Mouse (Mus musculus) heart, adult 2 months (tissue): ENCODE measurements at regions not wholly inside any gene's neighbourhood (a gene's known extent, or its start where the extent isn't known, plus 50 kb on each side); places are given as distances from the start of the nearest gene placed in this dataset.

Experiments
- DNase-seq, 2 experiments: peaks; one replicate each; pipeline ENCODE4 v3.0.0; 2021
- H3K27ac ChIP-seq: fragments of 200-600 bp; 2 replicates; pipeline ENCODE4 v1.8.1; 2022
- H3K27me3 ChIP-seq: fragments of 200-500 bp; 2 replicates; pipeline ENCODE4 v1.6.1; 2012; ENCODE audit warnings: mild to moderate bottlenecking, low read length, inconsistent platforms, mixed read lengths; ENCODE audit not compliant: control insufficient read depth, insufficient read depth
- H3K36me3 ChIP-seq: fragments of 200-500 bp; 2 replicates; pipeline ENCODE4 v1.6.1; 2012; ENCODE audit warnings: low read length, inconsistent platforms; ENCODE audit not compliant: control insufficient read depth, insufficient read depth
- H3K4me1 ChIP-seq: fragments of 200-500 bp; 2 replicates; pipeline ENCODE4 v1.6.1; 2011; ENCODE audit warnings: low read length; ENCODE audit not compliant: control insufficient read depth, insufficient read depth
- H3K4me3 ChIP-seq: fragments of 200-600 bp; 2 replicates; pipeline ENCODE4 v1.8.1; 2022
- H3K79me2 ChIP-seq: fragments of 200-500 bp; replicated peaks from 2 replicates; pipeline ENCODE4 v1.6.1; 2012; ENCODE audit warnings: mild to moderate bottlenecking, inconsistent platforms, low read length, moderate library complexity, mixed read lengths; ENCODE audit not compliant: control insufficient read depth, insufficient read depth
- H3K9ac ChIP-seq: fragments of 200-500 bp; 2 replicates; pipeline ENCODE4 v1.6.1; 2012; ENCODE audit warnings: low read depth, mild to moderate bottlenecking, control low read depth, inconsistent platforms, low read length, mixed read lengths
- CTCF ChIP-seq: fragments of 200-600 bp; IDR thresholded peaks from 2 replicates; pipeline ENCODE4 v1.8.1; 2022; ENCODE audit warnings: antibody characterized with exemption, mild to moderate bottlenecking, moderate library complexity
- EP300 ChIP-seq: fragments of 200-500 bp; IDR thresholded peaks from 2 replicates; pipeline ENCODE4 v1.6.1; 2011; ENCODE audit warnings: low read depth, low read length, control low read depth; ENCODE audit not compliant: insufficient read depth
- POLR2A ChIP-seq: fragments of 200-500 bp; IDR thresholded peaks from 2 replicates; pipeline ENCODE4 v1.6.1; 2011; ENCODE audit warnings: mild to moderate bottlenecking, low read depth, low read length, control low read depth; ENCODE audit not compliant: insufficient read depth
- WGBS: fragments of 180-500 bp; shearing (Covaris S2); methylation state at CpG from one replicate; pipeline ENCODE4 v1.1.7; 2018; 5-methylcytosine and 5-hydroxymethylcytosine counted together
- intact Hi-C: fragments of 180-260 bp; cut with DNase I; formaldehyde crosslinking; loops from one replicate; pipeline ENCODE4 v1.15.1; 2025

DNA sequence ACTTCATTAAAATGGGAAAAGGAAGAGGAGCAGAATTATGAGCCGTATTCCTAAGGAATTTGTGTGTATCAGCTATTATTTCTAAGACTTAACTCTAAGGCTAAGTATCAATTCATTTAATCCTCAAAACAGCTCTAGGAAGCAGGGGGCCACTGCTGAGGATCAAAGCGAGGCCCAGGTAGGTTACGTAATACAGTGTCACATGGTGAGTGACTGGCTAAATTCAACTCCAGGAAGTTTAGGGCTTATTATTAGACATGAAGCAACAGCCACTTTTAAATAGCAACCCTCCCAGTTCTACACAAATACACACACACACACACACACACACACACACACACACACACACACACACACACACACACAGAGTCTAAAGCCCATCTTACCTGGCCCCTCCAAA lies 109.3 kb downstream of the Nog start:
- Histone ChIP-seq H3K4me1 (no peaks in the 10 kb centered on the region), H3K79me2 (no peaks in the 10 kb centered on the region), H3K4me3 (no peak overlapping the region), H3K36me3 (no peaks in the 10 kb centered on the region), H3K27me3 (no peaks in the 10 kb centered on the region), H3K9ac (no peak overlapping the region), H3K27ac (no peak overlapping the region)
- DNase-seq = no peak
- intact Hi-C loops = no loop called here
- no peak for TF ChIP-seq CTCF
- no peak for TF ChIP-seq EP300
- no peak for TF ChIP-seq POLR2A
- WGBS = 57% methylated on average over 3 of the region's 3 CpGs

GRCm38 (mm10) chr11:89186911-89187621 lies 113.4 kb downstream of the Gm525 start:
- no peaks in the 10 kb centered on the region for H3K79me2 ChIP-seq
- no peak overlapping the region for H3K9ac ChIP-seq
- peak overlapping the region; percentile 30 for H3K4me3 ChIP-seq
- H3K36me3 ChIP-seq = no peaks in the 10 kb centered on the region
- peak; percentile 81 to 85 for DNase-seq
- H3K27ac ChIP-seq = peak overlapping the region; percentile 17; the same call in 1 of the 2 replicates
- H3K4me1 ChIP-seq = no peaks in the 10 kb centered on the region; the same call in 1 of the 2 replicates
- TF ChIP-seq CTCF (no peak), POLR2A (no peak), EP300 (no peak)
- WGBS = 3% methylated on average over 26 of the region's 26 CpGs
- intact Hi-C loops = no loop called here
- no peaks in the 10 kb centered on the region for H3K27me3 ChIP-seq

DNA sequence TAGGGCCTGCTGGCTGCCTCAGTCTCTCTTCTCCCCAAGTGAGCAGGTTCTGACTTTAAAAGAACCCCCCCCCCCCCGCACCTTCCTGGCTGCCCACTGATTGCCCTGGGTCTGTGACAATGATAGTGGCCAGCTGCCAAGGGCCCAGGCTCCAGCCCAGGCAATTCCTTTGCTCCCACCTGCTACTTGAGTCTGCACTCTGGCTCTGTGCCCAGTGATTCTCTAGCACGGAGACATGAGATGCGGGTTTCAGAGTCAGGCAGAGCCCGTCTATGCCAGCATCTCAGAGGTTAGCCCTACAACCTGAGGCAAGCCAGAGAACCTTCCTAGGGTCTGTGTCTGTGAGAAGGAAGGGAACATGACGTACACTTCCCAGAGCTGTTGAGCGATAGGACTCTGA lies 112.2 kb downstream of the Gm525 start:
- H3K9ac ChIP-seq = no peak overlapping the region
- 27% methylated on average over 6 of the region's 6 CpGs for WGBS

GRCm38 (mm10) chr11:89181471-89181870 lies 107.8 kb downstream of the Gm525 start:
- intact Hi-C loops = no loop called here
- H3K27ac ChIP-seq = no peak overlapping the region
- H3K27me3 ChIP-seq = no peaks in the 10 kb centered on the region
- no peak overlapping the region for H3K4me3 ChIP-seq
- no peak for DNase-seq
- 73% methylated on average over 5 of the region's 5 CpGs for WGBS
- no peaks in the 10 kb centered on the region for H3K79me2 ChIP-seq
- TF ChIP-seq EP300 = no peak
- no peak for TF ChIP-seq POLR2A
- TF ChIP-seq CTCF = no peak
- H3K9ac ChIP-seq = no peak overlapping the region
- H3K36me3 ChIP-seq = no peaks in the 10 kb centered on the region
- no peaks in the 10 kb centered on the region; the same call in 1 of the 2 replicates for H3K4me1 ChIP-seq

More for the DNA sequence above, 112.2 kb downstream of the Gm525 start:
- no peaks in the 10 kb centered on the region for H3K36me3 ChIP-seq
- no peaks in the 10 kb centered on the region for H3K27me3 ChIP-seq
- H3K27ac ChIP-seq = no peak overlapping the region
- DNase-seq = peak in 1 of 2 experiments; percentile 7
- TF ChIP-seq CTCF = no peak
- TF ChIP-seq EP300 = no peak
- H3K4me3 ChIP-seq = no peak overlapping the region
- no peaks in the 10 kb centered on the region for H3K79me2 ChIP-seq
- no peaks in the 10 kb centered on the region; the same call in 1 of the 2 replicates for H3K4me1 ChIP-seq
- intact Hi-C loops = no loop called here

- no peak overlapping the region for H3K4me3 ChIP-seq
- H3K36me3 ChIP-seq = no peaks in the 10 kb centered on the region
- H3K27me3 ChIP-seq = no peaks in the 10 kb centered on the region
- TF ChIP-seq EP300 (no peak), POLR2A (no peak), CTCF (no peak)
- no peak for DNase-seq
- intact Hi-C loops = no loop called here
- H3K79me2 ChIP-seq = no peaks in the 10 kb centered on the region
- no peak overlapping the region for H3K27ac ChIP-seq
- no peaks in the 10 kb centered on the region for H3K4me1 ChIP-seq
- WGBS = 86% methylated on average over 7 of the region's 7 CpGs
- no peak overlapping the region for H3K9ac ChIP-seq
These were observed 104.8 kb downstream of the Gm525 start for GRCm38 (mm10) chr11:89178436-89178835.

DNA sequence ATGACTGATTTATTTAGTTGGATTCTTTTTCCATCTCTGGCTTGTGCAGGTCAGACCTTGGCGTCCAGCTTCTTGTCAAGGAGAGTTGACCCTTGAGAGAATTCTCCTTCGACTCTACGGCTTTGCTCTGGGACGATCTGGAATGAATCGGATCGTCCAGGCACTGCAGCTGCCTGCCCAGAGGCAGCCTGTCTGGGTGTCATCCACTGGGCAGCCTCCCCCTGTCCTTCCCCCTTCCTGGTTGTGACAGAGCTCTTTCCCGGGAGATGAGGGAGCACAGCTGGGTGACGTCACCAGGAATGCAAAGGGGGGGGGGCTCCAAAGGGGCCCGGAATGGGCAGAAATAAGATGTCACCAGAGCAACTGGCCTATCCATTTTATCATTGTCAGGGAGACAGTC lies 101.9 kb downstream of the Gm525 start:
- no peak for TF ChIP-seq POLR2A
- no peak for TF ChIP-seq CTCF
- TF ChIP-seq EP300 = no peak
- intact Hi-C loops = no loop called here
- 4% methylated on average over 9 of the region's 9 CpGs for WGBS
- H3K27ac ChIP-seq = no peak overlapping the region
- H3K9ac ChIP-seq = no peak overlapping the region
- no peak overlapping the region for H3K4me3 ChIP-seq
- no peak for DNase-seq
- no peaks in the 10 kb centered on the region for H3K36me3 ChIP-seq
- H3K27me3 ChIP-seq = no peaks in the 10 kb centered on the region
- no peaks in the 10 kb centered on the region for H3K79me2 ChIP-seq
- no peaks in the 10 kb centered on the region for H3K4me1 ChIP-seq
